Mouse (Mus musculus): Measurements from ENCODE around the gene Myl4. TPM values are rescaled to one million over a fixed set of nuclear protein-coding genes. Genes with fewer than 3 reads are reported as not detected.

Gene Myl4
- polyA plus RNA-seq, 1 experiment from 2014 or later = 6.2 TPM

DNA sequence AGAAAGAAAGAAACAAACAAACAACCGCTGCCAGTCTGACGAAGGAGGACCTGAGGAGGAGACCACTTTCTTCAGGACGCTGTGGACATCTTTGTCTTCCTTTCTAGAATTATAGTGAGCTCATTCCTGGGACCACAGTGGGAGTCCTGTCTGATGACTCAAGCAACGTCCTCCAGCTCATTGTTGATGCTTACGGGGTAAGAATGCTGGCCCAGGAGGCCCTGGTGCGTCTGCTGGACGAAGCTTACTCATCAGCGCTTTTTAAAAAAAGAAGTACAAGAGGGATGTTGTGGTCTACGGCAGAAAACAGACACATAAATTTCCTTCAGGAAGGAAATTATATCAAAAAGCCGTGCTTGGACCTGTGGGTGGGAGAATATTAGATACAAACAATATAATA lies 90.4 kb downstream of the Myl4 start:
- Histone ChIP-seq H3K4me3 (ENCODE audit: low read depth, low read length) (no peak overlapping the region), H3K27me3 (replicated peaks; ENCODE audit: control insufficient read depth, insufficient read depth, low read length) (no peaks in the 10 kb centered on the region), H3K36me3 (ENCODE audit: control insufficient read depth, insufficient read depth, low read length) (no peaks in the 10 kb centered on the region), H3K4me2 (ENCODE audit: low read length) (no peak overlapping the region), H3K4me1 (replicated peaks; ENCODE audit: control insufficient read depth, insufficient read depth, low read length) (no peaks in the 10 kb centered on the region), H3K9me3 (ENCODE audit: control insufficient read depth, low read length) (no peaks in the 10 kb centered on the region), H3K9ac (ENCODE audit: low read length) (no peak overlapping the region), H3K27ac (ENCODE audit: low read depth) (no peak overlapping the region)
- ATAC-seq (replicated peaks; ENCODE audit: low FRiP score, low TSS enrichment, low read depth) (no peak), DNase-seq (ENCODE audit: low spot score) (no peak)
- 81% methylated on average over 10 of the region's 10 CpGs for WGBS

DNA sequence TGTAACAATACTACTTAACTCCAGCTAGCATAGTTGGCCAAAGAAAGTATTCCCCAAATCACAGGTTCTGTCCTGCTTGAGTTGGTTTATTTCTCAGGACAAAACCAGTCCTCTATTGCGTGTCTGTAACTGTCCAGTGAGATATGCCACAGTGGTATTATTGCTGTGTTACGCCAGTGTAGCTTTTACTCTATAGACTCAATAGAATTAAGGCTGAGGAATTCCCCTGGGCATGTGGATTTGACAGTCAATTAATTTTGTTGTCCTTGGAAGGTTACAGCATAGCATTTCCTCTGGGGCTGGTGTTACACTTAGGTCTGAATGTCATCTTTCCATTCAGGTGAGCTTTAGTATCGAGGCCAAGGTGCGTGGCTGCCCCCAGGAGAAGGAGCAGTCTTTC lies 92.8 kb downstream of the Myl4 start:
- ATAC-seq (replicated peaks; ENCODE audit: low FRiP score, low TSS enrichment, low read depth) (no peak), DNase-seq (ENCODE audit: low spot score) (no peak)
- no peaks in the 10 kb centered on the region for H3K27me3 ChIP-seq (replicated peaks; ENCODE audit: control insufficient read depth, insufficient read depth, low read length)
- H3K4me3 ChIP-seq (ENCODE audit: low read depth, low read length) = no peak overlapping the region
- no peak overlapping the region for H3K9ac ChIP-seq (ENCODE audit: low read length)
- H3K27ac ChIP-seq (ENCODE audit: low read depth) = no peak overlapping the region
- WGBS = 87% methylated on average over 4 of the region's 4 CpGs
- H3K9me3 ChIP-seq (ENCODE audit: control insufficient read depth, low read length) = no peaks in the 10 kb centered on the region
- no peaks in the 10 kb centered on the region for H3K36me3 ChIP-seq (ENCODE audit: control insufficient read depth, insufficient read depth, low read length)
- no peaks in the 10 kb centered on the region for H3K4me1 ChIP-seq (replicated peaks; ENCODE audit: control insufficient read depth, insufficient read depth, low read length)
- H3K4me2 ChIP-seq (ENCODE audit: low read length) = no peak overlapping the region

Other genes starting within 250 kb of the Myl4 start
- 26.7 and 27.9 TPM in 2 replicates for gene Kansl1, start 81.8 kb upstream of the Myl4 start, polyA plus RNA-seq (2014; fragmentation: Nextera tagmentation; extraction: Ambion mirVana)
- gene Cdc27, start within 50 bp of the Myl4 start, polyA plus RNA-seq (2014; fragmentation: Nextera tagmentation; extraction: Ambion mirVana) = 41.8 and 47.2 TPM in 2 replicates
- 3.3 and 3.8 TPM in 2 replicates for gene Itgb3, start 57.3 kb downstream of the Myl4 start, polyA plus RNA-seq (2014; fragmentation: Nextera tagmentation; extraction: Ambion mirVana)
- 0.03 and 0.35 TPM in 2 replicates for gene Gm11639, start 135.0 kb downstream of the Myl4 start, polyA plus RNA-seq (2014; fragmentation: Nextera tagmentation; extraction: Ambion mirVana)

Measured in intestine, embryonic 14.5 days (tissue).